Mouse (Mus musculus): Measurements from ENCODE around the gene Ikbkg. TPM values are rescaled to one million over a fixed set of nuclear protein-coding genes. Genes with fewer than 3 reads are reported as not detected.
A peak's percentile ranks its signal among the peaks of the same experiment; 100 is the strongest.
"Not testable (repeated sequence)": the region's sequence is repeated elsewhere in the genome, so short reads cannot be mapped to it uniquely, and the experiment has no call there.

Gene Ikbkg
- 10 to 100 TPM; 45.7 to 48.4 TPM for total RNA-seq (2021)

GRCm38 (mm10) chrX:74392535-74393443, at the start of gene Ikbkg, which contains the start of gene Fam3a:
Gene Ikbkg, plus strand, starts transcription at chrX:74393290.
Gene Fam3a, minus strand, starts transcription at chrX:74393272.
- intact Hi-C loops (cut with DNase I) = loop anchor here (5.0 kb wide), 2 partner anchors 80 to 145 kb away; partner anchors contain the start of genes Fam50a and Flna
- DNase-seq = peak; percentile 81 to 86

GRCm38 (mm10) chrX:74352645-74353466, 40.2 kb upstream of the Ikbkg start:
- intact Hi-C loops (cut with DNase I) = loop anchor here (5.0 kb wide), 1 partner anchor 41 kb away; the partner anchor contains the start of gene Fam50a
- no peak for DNase-seq

GRCm38 (mm10) chrX:74353467-74353770, 39.7 kb upstream of the Ikbkg start, which contains the start of gene Lage3:
Gene Lage3, minus strand, starts transcription at chrX:74353618.
- intact Hi-C loops (cut with DNase I) = loop anchor here (5.0 kb wide), 1 partner anchor 41 kb away; the partner anchor contains the start of gene Fam50a

GRCm38 (mm10) chrX:74357069-74357468, 36.0 kb upstream of the Ikbkg start:
- intact Hi-C loops (cut with DNase I); DNase-seq: not testable (repeated sequence)

More at GRCm38 (mm10) chrX:74353467-74353770, 39.7 kb upstream of the Ikbkg start, which contains the start of gene Lage3:
- peak; percentile 83 to 87 for DNase-seq

GRCm38 (mm10) chrX:74359171-74359570, 33.9 kb upstream of the Ikbkg start:
- intact Hi-C loops (cut with DNase I) = no loop called here
- no peak for DNase-seq

GRCm38 (mm10) chrX:74367512-74367911, 25.6 kb upstream of the Ikbkg start:
- DNase-seq = no peak
- intact Hi-C loops (cut with DNase I) = no loop called here

GRCm38 (mm10) chrX:74368209-74368909, 24.7 kb upstream of the Ikbkg start:
- DNase-seq = peak; percentile 77 to 79
- intact Hi-C loops (cut with DNase I) = no loop called here

GRCm38 (mm10) chrX:74372888-74373549, 20.1 kb upstream of the Ikbkg start, which contains the start of the genes Ubl4a and Slc10a3:
Gene Ubl4a, minus strand, starts transcription at chrX:74373218.
Gene Slc10a3, minus strand, starts transcription at chrX:74373349.
- peak; percentile 90 for DNase-seq
- intact Hi-C loops (cut with DNase I) = no loop called here

- intact Hi-C loops (cut with DNase I) = no loop called here
- DNase-seq = no peak
Observed at GRCm38 (mm10) chrX:74384451-74384850, 8.6 kb upstream of the Ikbkg start.

GRCm38 (mm10) chrX:74388153-74388552, 4.9 kb upstream of the Ikbkg start:
- intact Hi-C loops (cut with DNase I) = no loop called here
- DNase-seq = no peak

GRCm38 (mm10) chrX:74400136-74400535, 7.0 kb downstream of the Ikbkg start:
- no peak for DNase-seq

GRCm38 (mm10) chrX:74408340-74408739, 15.2 kb downstream of the Ikbkg start:
- intact Hi-C loops (cut with DNase I) = no loop called here
- DNase-seq = no peak

More at GRCm38 (mm10) chrX:74400136-74400535, 7.0 kb downstream of the Ikbkg start:
- intact Hi-C loops (cut with DNase I) = no loop called here

GRCm38 (mm10) chrX:74413377-74413776, 20.3 kb downstream of the Ikbkg start:
- intact Hi-C loops (cut with DNase I) = loop anchor here (1.0 to 10.0 kb wide), 4 partner anchors 165 to 1359 kb away; no protein-coding TSS in a partner anchor
- DNase-seq = peak; percentile 77 to 82

GRCm38 (mm10) chrX:74424443-74424842, 31.4 kb downstream of the Ikbkg start:
- no peak for DNase-seq
- intact Hi-C loops (cut with DNase I) = loop anchor here (10.0 kb wide), 2 partner anchors 460 to 710 kb away; partner anchors contain the start of genes Abcd1, Bcap31 and Hcfc1

GRCm38 (mm10) chrX:74425195-74425594, 32.1 kb downstream of the Ikbkg start:
- intact Hi-C loops (cut with DNase I) = loop anchor here (10.0 kb wide), 2 partner anchors 460 to 710 kb away; partner anchors contain the start of genes Abcd1, Bcap31 and Hcfc1

GRCm38 (mm10) chrX:74426256-74426655, 33.2 kb downstream of the Ikbkg start:
- intact Hi-C loops (cut with DNase I) = loop anchor here (10.0 kb wide), 2 partner anchors 461 to 711 kb away; partner anchors contain the start of genes Abcd1, Bcap31 and Hcfc1
- DNase-seq = no peak

More at GRCm38 (mm10) chrX:74425195-74425594, 32.1 kb downstream of the Ikbkg start:
- peak; percentile 20 to 23 for DNase-seq

GRCm38 (mm10) chrX:74427116-74427515, 34.0 kb downstream of the Ikbkg start:
- DNase-seq = no peak
- intact Hi-C loops (cut with DNase I) = loop anchor here (10.0 kb wide), 2 partner anchors 462 to 712 kb away; partner anchors contain the start of genes Abcd1, Bcap31 and Hcfc1

GRCm38 (mm10) chrX:74428146-74428825, 35.2 kb downstream of the Ikbkg start:
- intact Hi-C loops (cut with DNase I) = loop anchor here (10.0 kb wide), 2 partner anchors 463 to 713 kb away; partner anchors contain the start of genes Abcd1, Bcap31 and Hcfc1
- no peak for DNase-seq
